Mouse (Mus musculus) activated CD4-positive, CD25-positive, alpha-beta regulatory T cell, adult 4 months (primary cell): ENCODE measurements around the gene Cenpp. TPM values are rescaled to one million over a fixed set of nuclear protein-coding genes. Genes with fewer than 3 reads are reported as not detected.

Experiments
- ATAC-seq: one replicate; pipeline ENCODE4 v1.8.0; 2017
- polyA plus RNA-seq, 2 experiments: library from polyadenylated mRNA; unstranded; fragments of 100-300 nt; shearing (Covaris generic); gene quantifications; one replicate each; pipeline ENCODE4 v1.2.1; 2017

Gene Cenpp
- polyA plus RNA-seq, 2 experiments from 2014 or later: 8.9 to 10.0 TPM

GRCm38 (mm10) chr13:49460692-49461414 is 191.7 kb downstream of the Cenpp start:
- ATAC-seq: no peak

- ATAC-seq: no peak
These were observed 192.3 kb downstream of the Cenpp start for GRCm38 (mm10) chr13:49460276-49460675.

- peak; percentile 88 for ATAC-seq
These were observed 203.3 kb downstream of the Cenpp start for GRCm38 (mm10) chr13:49449318-49449749.

GRCm38 (mm10) chr13:49444451-49444850 is 208.1 kb downstream of the Cenpp start:
- ATAC-seq: no peak

GRCm38 (mm10) chr13:49436170-49436569 is 216.4 kb downstream of the Cenpp start:
- no peak for ATAC-seq

- peak; percentile 73 for ATAC-seq
These were observed 216.8 kb downstream of the Cenpp start for GRCm38 (mm10) chr13:49435745-49436144.

GRCm38 (mm10) chr13:49433268-49434029 is 219.1 kb downstream of the Cenpp start:
- ATAC-seq: no peak

- no peak for ATAC-seq
These were observed 222.1 kb downstream of the Cenpp start for GRCm38 (mm10) chr13:49430529-49430928.

GRCm38 (mm10) chr13:49428042-49428675 is 224.4 kb downstream of the Cenpp start:
- ATAC-seq: peak; percentile 32

- ATAC-seq: no peak
These were observed 225.8 kb downstream of the Cenpp start for GRCm38 (mm10) chr13:49426736-49427135.

GRCm38 (mm10) chr13:49421959-49422358 is 230.6 kb downstream of the Cenpp start:
- no peak for ATAC-seq

- peak; percentile 34 for ATAC-seq
These were observed 231.0 kb downstream of the Cenpp start for GRCm38 (mm10) chr13:49421606-49421917.

GRCm38 (mm10) chr13:49420754-49421605 is 231.6 kb downstream of the Cenpp start, which contains the start of gene Ippk:
Gene Ippk, plus strand, starts transcription at chr13:49421249.
- peak; percentile 93 for ATAC-seq

Other genes starting within 250 kb of the Cenpp start
- 1 to 10 TPM; 2.7 to 4.6 TPM for gene Ippk, start 231.5 kb downstream of the Cenpp start, polyA plus RNA-seq
- 1 to 10 TPM; 6.6 to 7.3 TPM for gene Tes3-ps, start 159.5 kb downstream of the Cenpp start, polyA plus RNA-seq
- gene Ecm2, start 148.0 kb downstream of the Cenpp start, polyA plus RNA-seq: under 1 TPM; 0.08 to 0.26 TPM
- under 1 TPM; 0.27 to 0.46 TPM for gene Aspn, start 108.3 kb downstream of the Cenpp start, polyA plus RNA-seq
- gene Omd, start 70.3 kb downstream of the Cenpp start, polyA plus RNA-seq: under 1 TPM; 0.41 to 0.65 TPM
- gene Ogn, start 44.7 kb downstream of the Cenpp start, polyA plus RNA-seq: under 1 TPM in 1 of 2 experiments, not detected in 1; 0.29 TPM
- gene Nol8, start 293 bp upstream of the Cenpp start, polyA plus RNA-seq: 10 to 100 TPM; 40.7 to 42.2 TPM
- gene Iars, start 29.3 kb upstream of the Cenpp start, polyA plus RNA-seq: 10 to 100 TPM; 36.3 to 36.4 TPM
- gene Gm30302, start 146.2 kb upstream of the Cenpp start, polyA plus RNA-seq: not detected